Mouse (Mus musculus): ENCODE results near the gene Tbcb.
"Not testable (repeated sequence)": the region's sequence is repeated elsewhere in the genome, so short reads cannot be mapped to it uniquely, and the experiment has no call there.

Gene Tbcb

DNA sequence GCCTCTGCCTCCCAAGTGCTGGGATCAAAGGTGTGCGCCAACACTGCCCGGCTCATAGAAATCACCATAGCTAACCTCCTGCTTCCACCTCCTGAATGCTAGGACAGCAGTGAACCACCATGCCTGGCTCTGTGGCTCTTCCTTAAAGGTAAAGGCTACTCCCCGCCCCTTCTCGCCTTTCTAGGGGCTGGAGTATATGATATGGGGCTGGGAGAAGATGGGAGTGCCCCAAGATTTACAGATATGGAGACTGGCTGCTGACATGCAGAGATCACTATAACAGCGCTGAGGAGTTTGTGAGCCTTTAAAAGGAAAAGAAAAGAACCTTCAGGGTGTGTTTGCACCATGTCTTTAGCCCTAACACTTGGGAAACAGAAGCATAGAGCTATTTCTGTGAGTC, 9.9 kb downstream of the Tbcb start:
- DNase-seq (ENCODE audit: low read depth, low spot score) = no peak

- DNase-seq (ENCODE audit: low read depth, low spot score) = no peak
These were observed 10.6 kb downstream of the Tbcb start for GRCm38 (mm10) chr7:30221433-30221832.

DNA sequence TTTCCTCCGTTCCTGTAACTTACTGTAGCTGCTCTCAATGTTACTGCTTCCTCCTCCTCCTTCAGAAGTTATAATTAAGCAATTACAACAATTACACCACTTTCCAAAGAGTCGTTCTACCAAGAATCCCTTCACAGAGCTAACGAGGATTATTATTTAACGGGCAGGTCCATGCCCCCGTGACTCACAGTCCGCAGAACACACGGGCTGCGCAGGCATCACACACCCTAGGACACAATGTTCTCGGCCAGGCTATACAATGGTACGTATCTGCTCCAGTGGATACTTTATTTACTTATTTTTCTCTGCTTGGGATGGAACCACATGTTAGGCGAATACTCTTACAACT, 12.1 kb downstream of the Tbcb start:
- no peak for DNase-seq (ENCODE audit: low read depth, low spot score)

- peak; percentile 92 for DNase-seq (ENCODE audit: low read depth, low spot score)
These were observed 12.6 kb downstream of the Tbcb start for GRCm38 (mm10) chr7:30219293-30220007.

DNA sequence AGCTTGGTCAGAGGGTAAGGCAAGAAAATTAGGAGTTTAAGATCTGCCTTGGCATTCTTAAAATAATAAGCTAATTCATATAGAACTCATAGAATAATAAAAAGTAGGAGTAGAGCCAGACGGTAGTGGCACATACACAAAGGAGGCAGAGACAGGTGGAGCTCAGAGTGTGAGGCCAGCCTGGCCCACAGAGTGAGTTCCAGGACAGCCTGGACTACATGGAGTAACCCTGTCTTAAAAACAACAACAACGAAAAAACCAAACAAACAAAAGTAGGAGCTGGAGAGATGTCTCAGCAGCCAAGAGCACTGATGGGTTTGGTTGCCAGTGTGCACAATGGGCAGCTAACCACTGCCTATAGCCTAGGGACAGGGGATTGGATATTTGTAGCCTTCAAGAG, 14.8 kb downstream of the Tbcb start:
- no peak for DNase-seq (ENCODE audit: low read depth, low spot score)

DNA sequence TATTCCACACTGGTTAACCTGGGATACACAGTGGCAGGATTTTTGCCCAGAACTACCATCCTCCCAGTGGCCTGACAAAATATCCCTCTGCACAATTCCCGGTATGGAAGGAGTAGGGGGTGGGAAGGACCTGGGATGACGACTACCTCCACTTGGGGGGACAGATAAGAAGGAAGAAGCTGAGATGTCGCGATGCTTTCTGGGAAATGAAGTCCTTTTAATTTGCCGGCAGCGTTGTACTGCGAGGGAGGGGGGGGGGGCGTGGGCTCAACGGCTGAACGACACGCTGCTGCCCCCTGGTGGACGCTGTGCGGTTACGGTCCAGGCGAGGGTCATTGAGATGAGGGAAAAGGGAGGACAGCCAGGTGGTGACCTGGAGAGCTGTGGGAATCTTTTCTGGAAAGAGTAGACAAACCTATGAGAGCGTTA, 15.3 kb downstream of the Tbcb start:
- peak; percentile 92 for DNase-seq (ENCODE audit: low read depth, low spot score)

- DNase-seq (ENCODE audit: low read depth, low spot score) = peak; percentile 78
These were observed 16.2 kb downstream of the Tbcb start for GRCm38 (mm10) chr7:30215875-30216274.

DNA sequence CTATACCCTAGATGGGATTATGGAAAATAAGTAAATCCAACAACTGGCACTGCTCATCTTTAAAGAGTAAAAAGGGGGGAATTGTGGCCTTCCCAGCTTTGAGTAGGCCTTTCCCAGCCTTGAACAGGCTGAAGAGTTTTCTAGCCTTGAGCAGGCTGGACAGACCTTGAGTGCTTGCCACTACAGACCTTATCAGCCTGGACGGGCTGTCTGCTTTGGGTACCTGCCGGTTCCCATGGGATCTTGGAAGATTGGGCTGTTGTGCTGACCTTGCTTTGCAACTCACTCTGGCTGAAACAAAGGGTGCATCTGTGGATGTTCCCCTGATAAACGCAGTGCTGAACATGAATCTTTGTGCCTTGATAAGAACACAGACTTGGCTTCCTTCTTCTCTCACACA, 18.2 kb downstream of the Tbcb start:
- DNase-seq (ENCODE audit: low read depth, low spot score) = no peak

GRCm38 (mm10) chr7:30211025-30211424, 21.0 kb downstream of the Tbcb start:
- DNase-seq (ENCODE audit: low read depth, low spot score) = peak; percentile 62

GRCm38 (mm10) chr7:30206364-30206763, 25.7 kb downstream of the Tbcb start:
- not testable (repeated sequence) for DNase-seq (ENCODE audit: low read depth, low spot score)

GRCm38 (mm10) chr7:30205383-30205782, 26.7 kb downstream of the Tbcb start:
- peak; percentile 69 for DNase-seq (ENCODE audit: low read depth, low spot score)

DNA sequence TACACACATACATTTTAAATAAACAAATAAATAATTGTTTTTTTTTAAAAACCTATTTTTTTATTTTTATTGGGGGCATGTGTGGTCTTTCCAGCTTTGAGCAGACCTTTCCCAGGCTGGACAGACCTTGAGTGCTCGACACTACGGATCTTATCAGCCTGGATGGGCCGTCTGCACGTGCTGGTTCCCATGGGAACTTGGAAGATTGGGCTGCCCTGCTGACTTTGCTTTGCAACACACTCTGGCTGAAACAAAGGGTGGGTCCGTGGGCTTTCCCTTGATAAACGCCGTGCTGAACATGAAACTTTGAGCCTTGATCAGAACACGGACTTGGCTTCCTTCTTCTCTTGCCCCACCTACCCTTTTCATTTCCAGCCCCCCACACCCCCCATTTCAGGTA, 27.7 kb downstream of the Tbcb start:
- no peak for DNase-seq (ENCODE audit: low read depth, low spot score)

- peak; percentile 8 for DNase-seq (ENCODE audit: low read depth, low spot score)
These were observed 29.0 kb downstream of the Tbcb start for GRCm38 (mm10) chr7:30202895-30203690.

DNA sequence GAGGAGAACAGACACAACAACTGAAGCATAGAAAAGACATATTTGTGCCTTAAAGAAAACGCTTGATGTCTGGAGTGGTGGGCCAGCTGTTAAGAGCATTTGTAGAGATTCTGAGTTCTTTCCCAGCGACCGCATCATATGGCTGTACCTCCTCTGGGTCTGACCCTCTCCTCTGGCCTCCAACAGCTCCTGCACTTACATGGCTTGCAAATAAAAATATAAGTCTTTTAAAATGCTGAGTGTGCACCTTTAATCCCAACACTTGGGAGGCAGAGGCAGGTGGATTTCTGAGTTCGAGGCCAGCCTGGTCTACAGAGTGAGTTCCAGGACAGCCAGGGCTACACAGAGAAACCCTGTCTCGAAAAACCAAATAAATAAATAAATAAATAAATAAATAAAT, 31.4 kb downstream of the Tbcb start:
- DNase-seq (ENCODE audit: low read depth, low spot score) = not testable (repeated sequence)

DNA sequence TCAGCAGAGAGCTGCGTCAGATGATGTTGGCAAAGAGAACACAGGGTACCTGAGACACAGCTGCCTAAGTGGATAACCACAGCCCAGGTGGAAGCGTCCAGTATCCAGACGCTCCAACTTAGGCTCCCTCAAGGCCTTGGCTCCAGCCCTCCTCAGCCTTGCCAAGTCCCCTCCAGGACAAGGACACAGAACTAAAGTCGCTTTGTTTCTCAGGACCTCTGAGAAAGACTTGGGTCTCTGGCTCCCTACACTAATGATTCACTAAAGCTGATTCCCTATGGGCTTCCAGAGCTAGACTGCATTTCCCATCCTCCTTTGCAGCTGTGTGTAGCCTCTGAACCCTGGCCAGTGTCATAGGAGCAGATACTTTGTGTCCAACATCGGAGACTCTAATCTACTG, 31.9 kb downstream of the Tbcb start:
- DNase-seq (ENCODE audit: low read depth, low spot score) = no peak

- DNase-seq (ENCODE audit: low read depth, low spot score) = peak; percentile 78
These were observed 32.5 kb downstream of the Tbcb start for GRCm38 (mm10) chr7:30199498-30200139.

DNA sequence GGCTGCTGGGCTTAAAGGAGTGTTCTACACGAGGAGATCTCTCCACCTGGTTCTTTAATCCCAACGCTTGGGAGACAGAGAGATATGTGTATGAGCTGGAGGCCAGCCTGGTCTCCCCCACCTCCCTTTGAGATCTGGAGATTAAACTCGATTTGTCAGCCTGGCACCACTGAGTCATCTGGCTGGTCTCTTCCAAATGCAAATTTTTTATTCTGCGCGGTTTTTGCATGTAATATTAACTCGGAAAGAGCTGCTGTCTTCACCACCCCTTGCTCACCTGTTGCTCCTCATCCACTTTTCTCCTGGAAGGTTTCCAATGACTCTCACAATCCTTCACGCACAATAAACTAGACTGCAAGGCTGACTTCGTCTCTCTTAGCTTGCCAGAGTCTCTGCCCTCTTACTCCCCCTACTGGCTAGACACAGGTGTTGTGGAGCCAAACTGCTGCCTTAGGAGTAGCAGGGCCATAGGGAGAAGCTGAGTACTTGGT, 33.5 kb downstream of the Tbcb start, which contains the start of gene Capns1:
Gene Capns1 (minus strand): TSS at position 331 of the 491 bp plus-strand sequence.
- peak; percentile 97 for DNase-seq (ENCODE audit: low read depth, low spot score)

GRCm38 (mm10) chr7:30197592-30198129, 34.4 kb downstream of the Tbcb start:
- DNase-seq (ENCODE audit: low read depth, low spot score) = peak; percentile 96

GRCm38 (mm10) chr7:30196171-30196570, 35.9 kb downstream of the Tbcb start:
- peak; percentile 85 for DNase-seq (ENCODE audit: low read depth, low spot score)

GRCm38 (mm10) chr7:30195461-30195860, 36.6 kb downstream of the Tbcb start:
- no peak for DNase-seq (ENCODE audit: low read depth, low spot score)

DNA sequence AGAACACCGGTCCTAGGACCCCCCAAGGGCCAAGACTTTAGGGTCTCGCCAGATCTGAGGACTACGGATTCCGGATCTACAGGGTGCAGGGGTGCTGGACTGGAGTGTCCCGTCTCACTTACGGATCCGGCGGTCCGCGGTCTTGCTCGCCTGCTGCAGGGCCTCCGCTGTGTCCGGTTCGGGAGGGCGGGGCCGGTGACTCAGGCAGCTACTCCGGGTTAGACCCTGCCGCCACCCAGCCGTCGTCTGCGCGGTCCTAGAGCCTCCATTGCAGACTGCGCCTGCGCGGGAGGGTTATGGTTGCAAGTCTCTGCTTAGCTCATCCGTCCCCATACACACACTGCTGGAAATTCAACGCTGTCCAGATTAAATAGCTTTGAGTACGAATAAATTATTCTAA, 37.2 kb downstream of the Tbcb start:
- DNase-seq (ENCODE audit: low read depth, low spot score) = peak; percentile 96
